Mouse (Mus musculus): ENCODE results near the gene Lrrn1.

Gene Lrrn1

DNA sequence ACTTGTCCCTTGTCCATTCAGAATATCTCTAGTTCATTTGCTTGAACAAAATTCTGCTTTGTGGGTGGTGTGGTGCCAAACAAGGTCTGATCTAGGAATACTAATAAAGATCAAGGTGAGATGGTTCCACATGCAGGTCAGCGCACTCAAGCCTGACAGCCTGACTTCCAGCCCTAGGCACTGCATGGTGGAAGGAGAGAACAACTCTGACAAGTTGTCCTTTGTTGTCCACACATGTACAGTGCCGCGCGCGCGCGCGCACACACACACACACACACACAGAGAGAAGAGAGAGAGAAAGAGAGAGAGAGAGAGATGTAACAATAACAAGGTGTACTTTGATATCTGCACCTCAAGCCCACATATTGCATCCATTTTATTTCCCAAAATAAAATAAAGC, 47.7 kb downstream of the Lrrn1 start:
- in situ Hi-C loops (cut with MboI; ENCODE audit: low sequenced_read_pairs), result no loop called here

DNA sequence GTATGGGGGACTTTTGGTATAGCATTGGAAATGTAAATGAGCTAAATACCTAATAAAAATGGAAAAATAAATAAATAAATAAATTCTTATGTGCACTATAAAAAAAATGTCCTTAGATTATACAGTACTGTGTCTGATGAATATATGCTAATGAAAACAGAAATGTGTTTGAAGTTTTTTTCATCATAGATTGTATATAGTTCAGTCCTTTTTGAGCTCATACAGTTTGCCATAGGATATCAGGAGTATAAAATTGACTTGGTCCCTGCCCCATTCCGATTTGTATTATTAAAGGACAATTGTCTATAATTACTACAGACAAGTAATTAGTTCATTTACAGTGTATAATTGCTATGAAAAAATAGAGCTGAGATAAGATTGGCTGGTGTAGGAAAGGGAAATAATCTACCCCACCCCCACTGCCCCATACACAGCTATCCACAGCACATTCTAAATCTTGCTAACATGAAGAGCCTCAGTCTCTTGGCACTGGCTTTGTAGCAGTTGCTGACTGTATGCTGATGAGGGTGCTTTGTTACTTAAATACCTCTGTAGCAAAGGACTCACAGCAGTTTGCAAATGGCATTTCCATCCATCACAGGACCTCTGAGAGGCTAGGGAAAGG, 54.3 kb downstream of the Lrrn1 start:
- in situ Hi-C loops (cut with MboI; ENCODE audit: low sequenced_read_pairs), result no loop called here

DNA sequence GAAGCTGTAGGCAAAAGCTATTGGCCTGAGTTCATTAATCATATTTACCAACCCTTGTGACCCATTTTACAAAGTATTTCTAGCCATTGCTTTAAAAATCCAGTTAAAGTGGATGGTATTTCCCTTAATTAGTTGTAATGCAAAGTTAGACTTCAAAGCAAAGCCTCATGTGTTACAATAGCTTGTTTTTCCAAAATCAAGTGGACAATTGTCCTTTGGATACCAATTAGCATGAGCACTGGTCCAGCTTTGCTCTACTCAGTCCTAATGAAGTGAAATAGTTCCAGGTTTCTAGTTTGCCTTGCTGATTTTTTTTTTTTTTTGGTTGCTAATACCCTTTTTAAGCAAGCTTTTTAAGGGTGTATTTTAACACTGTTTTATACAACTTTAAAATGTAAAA, 75.6 kb downstream of the Lrrn1 start:
- in situ Hi-C loops (cut with MboI; ENCODE audit: low sequenced_read_pairs), result no loop called here

DNA sequence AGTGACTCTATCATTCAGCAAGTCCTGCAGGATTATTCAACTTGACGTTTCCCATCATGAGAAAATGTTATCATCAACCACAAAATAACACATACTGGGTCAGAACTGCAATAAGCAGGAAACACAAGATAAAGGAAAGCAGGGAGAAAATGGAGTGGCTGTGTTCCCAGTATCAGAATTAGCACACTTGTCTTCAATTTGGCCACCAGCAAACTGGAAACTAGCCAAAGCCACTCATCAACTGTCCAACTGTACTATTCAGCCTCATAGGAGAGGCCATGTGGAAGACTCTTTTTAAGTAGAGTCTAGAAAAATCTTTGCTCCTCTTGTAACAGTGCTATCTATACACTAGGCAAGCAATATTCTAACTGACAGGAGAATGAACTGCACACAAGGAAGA, 84.7 kb downstream of the Lrrn1 start:
- in situ Hi-C loops (cut with MboI; ENCODE audit: low sequenced_read_pairs), result no loop called here

All from CH12F3 (cell line).